Mouse (Mus musculus) heart, embryonic 15.5 days (tissue): ENCODE measurements around the gene Cdkal1. TPM values are rescaled to one million over a fixed set of nuclear protein-coding genes. Genes with fewer than 3 reads are reported as not detected.

Experiments
- ATAC-seq: fragments of 200-750 bp; cut with Nextera tagmentation; replicated peaks from 2 replicates; pipeline ENCODE4 v1.8.0; 2017; ENCODE audit warnings: low read depth, moderate TSS enrichment; ENCODE audit not compliant: insufficient number of reproducible peaks, insufficient read depth, low FRiP score
- H3K27ac ChIP-seq: fragments of 300-500 bp; sonication (generic); 2 replicates; pipeline ENCODE4 v1.5.1; 2015; ENCODE audit warnings: mild to moderate bottlenecking, inconsistent platforms
- H3K27me3 ChIP-seq: fragments of 300-500 bp; sonication (generic); 2 replicates; pipeline ENCODE4 v1.6.1; 2015; ENCODE audit warnings: inconsistent platforms
- H3K36me3 ChIP-seq: fragments of 300-500 bp; sonication (generic); 2 replicates; pipeline ENCODE4 v1.6.1; 2015; ENCODE audit warnings: mild to moderate bottlenecking, inconsistent platforms
- H3K4me1 ChIP-seq: fragments of 300-500 bp; sonication (generic); replicated peaks from 2 replicates; pipeline ENCODE4 v1.6.1; 2015; ENCODE audit warnings: inconsistent platforms
- H3K4me2 ChIP-seq: fragments of 300-500 bp; sonication (generic); 2 replicates; pipeline ENCODE4 v1.6.1; 2015; ENCODE audit warnings: inconsistent platforms, mild to moderate bottlenecking, moderate library complexity
- H3K4me3 ChIP-seq: fragments of 300-500 bp; sonication (generic); 2 replicates; pipeline ENCODE4 v1.5.1; 2015; ENCODE audit warnings: mild to moderate bottlenecking, inconsistent platforms
- H3K9ac ChIP-seq: fragments of 300-500 bp; sonication (generic); 2 replicates; pipeline ENCODE4 v1.6.1; 2015; ENCODE audit warnings: mild to moderate bottlenecking, inconsistent platforms
- H3K9me3 ChIP-seq: fragments of 300-500 bp; sonication (generic); replicated peaks from 2 replicates; pipeline ENCODE4 v1.6.1; 2016; ENCODE audit warnings: inconsistent platforms
- WGBS: fragments of 180-500 bp; shearing (Covaris S2); methylation state at CpG from one replicate; pipeline ENCODE4 v1.1.7; 2015; ENCODE audit warnings: mixed read lengths; 5-methylcytosine and 5-hydroxymethylcytosine counted together
- polyA plus RNA-seq: library from polyadenylated mRNA; unstranded; fragments of >200 nt; fragmentation: Nextera tagmentation; extraction: Ambion mirVana; gene quantifications from 2 replicates; pipeline ENCODE4 v1.2.1, GENCODE M21; 2015

Gene Cdkal1
- polyA plus RNA-seq, 1 experiment from 2014 or later = 24.4 TPM

DNA sequence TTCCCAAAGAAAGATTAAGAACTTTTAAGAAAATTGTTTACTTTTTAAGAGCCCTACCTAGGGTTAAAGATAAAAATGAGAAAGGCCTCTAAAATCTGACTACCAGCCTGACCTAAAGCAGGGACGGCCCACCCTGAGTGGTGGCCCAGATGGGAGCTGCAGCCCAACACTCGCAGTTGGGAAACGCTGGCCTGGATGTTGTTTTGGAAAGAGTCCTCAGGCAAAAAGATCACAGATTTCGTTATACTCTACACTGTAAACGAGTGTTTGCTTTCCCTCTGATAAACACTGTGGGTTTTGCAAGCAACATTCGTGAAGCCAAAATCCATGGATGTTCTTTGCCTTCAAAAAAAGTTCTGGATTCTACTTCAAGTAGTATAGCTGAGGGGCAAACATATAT, 202.7 kb downstream of the Cdkal1 start:
- H3K9ac ChIP-seq = no peak overlapping the region
- peaks cover 5% of the 10 kb centered on the region for H3K4me1 ChIP-seq
- WGBS = 78% methylated on average over 6 of the region's 6 CpGs
- no peaks in the 10 kb centered on the region for H3K36me3 ChIP-seq
- no peak overlapping the region for H3K27ac ChIP-seq
- H3K27me3 ChIP-seq = no peaks in the 10 kb centered on the region
- H3K4me2 ChIP-seq = no peak overlapping the region
- ATAC-seq = no peak
- H3K9me3 ChIP-seq = no peaks in the 10 kb centered on the region
- no peak overlapping the region for H3K4me3 ChIP-seq

GRCm38 (mm10) chr13:29650576-29651236, 204.8 kb downstream of the Cdkal1 start:
- Histone ChIP-seq H3K9me3 (no peaks in the 10 kb centered on the region), H3K4me1 (peaks cover 5% of the 10 kb centered on the region), H3K4me2 (no peak overlapping the region), H3K36me3 (no peaks in the 10 kb centered on the region), H3K27me3 (no peaks in the 10 kb centered on the region), H3K27ac (no peak overlapping the region), H3K4me3 (no peak overlapping the region), H3K9ac (no peak overlapping the region)
- no peak for ATAC-seq
- WGBS = 83% methylated on average over 6 of the region's 6 CpGs

- no peak overlapping the region for H3K4me2 ChIP-seq
- peak overlapping the region; percentile 70 for H3K27ac ChIP-seq
- no peaks in the 10 kb centered on the region for H3K9me3 ChIP-seq
- H3K36me3 ChIP-seq = no peaks in the 10 kb centered on the region
- H3K4me3 ChIP-seq = no peak overlapping the region
- no peaks in the 10 kb centered on the region for H3K27me3 ChIP-seq
- no peak for ATAC-seq
- no peak overlapping the region for H3K9ac ChIP-seq
- H3K4me1 ChIP-seq = peaks cover 7% of the 10 kb centered on the region
- WGBS = 41% methylated on average over 2 of the region's 2 CpGs
These were observed 205.9 kb downstream of the Cdkal1 start for GRCm38 (mm10) chr13:29649593-29649992.

GRCm38 (mm10) chr13:29642226-29642625, 213.2 kb downstream of the Cdkal1 start:
- no peak overlapping the region for H3K9ac ChIP-seq
- no peaks in the 10 kb centered on the region for H3K9me3 ChIP-seq
- H3K27ac ChIP-seq = no peak overlapping the region
- ATAC-seq = no peak
- H3K4me1 ChIP-seq = peaks cover 24% of the 10 kb centered on the region
- H3K36me3 ChIP-seq = no peaks in the 10 kb centered on the region
- H3K4me3 ChIP-seq = no peak overlapping the region
- 84% methylated on average over 2 of the region's 2 CpGs for WGBS
- H3K4me2 ChIP-seq = no peak overlapping the region
- H3K27me3 ChIP-seq = no peaks in the 10 kb centered on the region

DNA sequence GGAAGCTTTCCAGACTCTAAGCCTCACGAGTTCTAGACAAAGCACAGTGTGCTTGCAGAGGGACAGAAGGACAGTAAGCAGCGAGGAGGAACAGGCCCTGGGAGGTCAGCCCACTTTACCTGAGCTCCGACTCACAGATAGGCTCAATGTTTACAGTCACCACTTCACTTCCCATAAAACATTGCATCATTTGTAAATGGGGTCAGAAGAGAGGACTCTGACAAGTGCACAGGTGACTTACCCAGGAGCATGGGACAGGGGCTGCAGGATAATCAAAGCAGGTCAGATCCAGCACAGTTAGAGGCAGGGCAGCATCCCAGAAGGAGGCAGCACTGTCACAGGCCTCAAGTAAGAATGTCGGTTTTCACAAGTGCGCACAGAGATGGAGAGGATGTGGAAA, 214.3 kb downstream of the Cdkal1 start:
- H3K27ac ChIP-seq = no peak overlapping the region
- no peaks in the 10 kb centered on the region for H3K27me3 ChIP-seq
- no peaks in the 10 kb centered on the region for H3K9me3 ChIP-seq
- H3K4me1 ChIP-seq = peaks cover 24% of the 10 kb centered on the region
- H3K36me3 ChIP-seq = no peaks in the 10 kb centered on the region
- H3K4me2 ChIP-seq = no peak overlapping the region
- WGBS = 74% methylated on average over 5 of the region's 5 CpGs
- ATAC-seq = no peak
- H3K4me3 ChIP-seq = no peak overlapping the region
- no peak overlapping the region for H3K9ac ChIP-seq

GRCm38 (mm10) chr13:29640186-29640585, 215.3 kb downstream of the Cdkal1 start:
- no peaks in the 10 kb centered on the region for H3K27me3 ChIP-seq
- H3K4me1 ChIP-seq = peaks cover 24% of the 10 kb centered on the region
- H3K4me3 ChIP-seq = no peak overlapping the region
- no peak for ATAC-seq
- H3K36me3 ChIP-seq = no peaks in the 10 kb centered on the region
- no peak overlapping the region for H3K9ac ChIP-seq
- H3K9me3 ChIP-seq = no peaks in the 10 kb centered on the region
- no peak overlapping the region for H3K4me2 ChIP-seq
- WGBS = 75% methylated on average over 1 of the region's 1 CpGs
- 0 out of 2 replicates have a peak overlapping the region, but pooled peaks have one; percentile 7 for H3K27ac ChIP-seq

DNA sequence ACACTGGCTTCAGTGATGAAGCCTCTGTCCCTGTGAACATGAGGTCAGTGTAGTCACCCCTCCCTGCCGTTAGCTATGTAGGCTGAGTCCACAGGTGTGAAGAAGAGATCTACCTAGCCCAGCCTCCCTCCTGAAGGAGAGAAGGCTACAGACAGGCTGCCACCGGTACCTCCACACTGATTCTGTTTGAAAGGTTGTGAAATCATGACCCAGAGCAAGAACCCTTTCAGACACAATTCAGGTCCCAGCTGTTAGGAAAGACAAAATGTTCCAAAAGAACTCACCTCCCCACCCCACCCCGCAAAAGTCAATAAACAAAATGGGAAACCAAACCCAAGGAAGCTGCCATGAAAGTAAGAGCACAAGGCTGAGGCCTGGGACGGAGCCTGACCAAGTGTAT, 217.2 kb downstream of the Cdkal1 start:
- H3K4me2 ChIP-seq = no peak overlapping the region
- ATAC-seq = no peak
- no peaks in the 10 kb centered on the region for H3K9me3 ChIP-seq
- H3K36me3 ChIP-seq = no peaks in the 10 kb centered on the region
- no peak overlapping the region for H3K4me3 ChIP-seq
- H3K27ac ChIP-seq = peak overlapping the region; percentile 83
- H3K4me1 ChIP-seq = peaks cover 17% of the 10 kb centered on the region
- no peaks in the 10 kb centered on the region for H3K27me3 ChIP-seq
- 76% methylated on average over 4 of the region's 4 CpGs for WGBS
- no peak overlapping the region for H3K9ac ChIP-seq

- ATAC-seq = peak; percentile 83
- Histone ChIP-seq H3K9me3 (no peaks in the 10 kb centered on the region), H3K4me1 (peaks cover 17% of the 10 kb centered on the region), H3K9ac (no peak overlapping the region), H3K36me3 (no peaks in the 10 kb centered on the region), H3K27me3 (no peaks in the 10 kb centered on the region), H3K4me2 (no peak overlapping the region), H3K27ac (peak overlapping the region; percentile 83), H3K4me3 (no peak overlapping the region)
- 15% methylated on average over 6 of the region's 6 CpGs for WGBS
These were observed 217.7 kb downstream of the Cdkal1 start for GRCm38 (mm10) chr13:29637788-29638187.

GRCm38 (mm10) chr13:29635581-29635980, 219.9 kb downstream of the Cdkal1 start:
- H3K27ac ChIP-seq = no peak overlapping the region
- H3K4me2 ChIP-seq = no peak overlapping the region
- H3K4me3 ChIP-seq = no peak overlapping the region
- WGBS = 83% methylated on average over 3 of the region's 3 CpGs
- no peak for ATAC-seq
- no peak overlapping the region for H3K9ac ChIP-seq
- H3K27me3 ChIP-seq = no peaks in the 10 kb centered on the region
- H3K9me3 ChIP-seq = no peaks in the 10 kb centered on the region
- H3K4me1 ChIP-seq = peaks cover 31% of the 10 kb centered on the region
- no peaks in the 10 kb centered on the region for H3K36me3 ChIP-seq

DNA sequence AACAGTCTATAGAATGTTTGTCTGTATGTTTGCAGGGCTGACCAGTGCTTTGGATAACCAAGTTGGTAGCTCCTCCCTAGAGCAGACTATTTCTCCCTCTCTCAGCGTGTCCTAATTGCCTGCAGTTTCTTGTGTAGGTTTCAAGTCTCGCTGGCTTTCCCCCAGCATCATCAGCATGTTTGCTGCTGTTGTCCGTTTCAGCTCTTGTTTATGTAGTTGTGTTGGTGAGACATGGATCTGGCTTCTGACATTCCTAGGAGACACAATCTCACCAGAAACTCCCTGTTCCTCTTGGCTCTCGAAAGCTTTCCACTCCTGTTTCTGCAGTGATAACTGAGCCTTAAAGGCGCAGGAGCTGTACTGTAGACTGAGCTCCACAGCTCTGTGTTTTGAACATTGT, 224.1 kb downstream of the Cdkal1 start:
- Histone ChIP-seq H3K4me2 (peak overlapping the region; percentile 37; the same call in 1 of the 2 replicates), H3K27me3 (no peaks in the 10 kb centered on the region), H3K4me1 (peaks cover 42% of the 10 kb centered on the region), H3K9ac (no peak overlapping the region), H3K4me3 (no peak overlapping the region), H3K9me3 (no peaks in the 10 kb centered on the region), H3K36me3 (no peaks in the 10 kb centered on the region), H3K27ac (peak overlapping the region; percentile 73)
- no peak; the same call in 1 of the 2 replicates for ATAC-seq
- WGBS = 22% methylated on average over 5 of the region's 5 CpGs

DNA sequence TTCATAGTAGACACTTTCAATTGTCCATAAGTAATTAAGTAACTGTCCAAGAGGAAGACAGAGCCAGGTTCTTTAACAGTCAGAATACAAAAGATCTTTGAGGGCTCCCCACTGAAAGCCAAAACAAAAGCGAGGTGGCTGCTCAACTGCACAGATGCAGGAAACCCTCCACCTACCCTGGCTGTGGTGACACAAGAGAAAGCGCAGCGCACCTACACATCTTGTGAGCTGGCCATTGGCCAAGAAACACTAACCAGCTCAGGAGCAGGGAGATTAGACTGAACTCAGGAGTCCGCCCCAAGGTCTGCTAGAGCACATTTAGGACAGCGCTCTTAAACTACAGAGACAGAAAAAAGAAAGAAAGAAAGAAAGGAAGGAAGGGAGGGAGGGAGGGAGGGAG, 226.9 kb downstream of the Cdkal1 start:
- Histone ChIP-seq H3K4me2 (peak overlapping the region; percentile 49), H3K36me3 (no peaks in the 10 kb centered on the region), H3K27me3 (no peaks in the 10 kb centered on the region), H3K4me3 (no peak overlapping the region), H3K9me3 (no peaks in the 10 kb centered on the region), H3K4me1 (peaks cover 51% of the 10 kb centered on the region), H3K27ac (peak overlapping the region; percentile 94), H3K9ac (no peak overlapping the region)
- WGBS = 14% methylated on average over 5 of the region's 5 CpGs
- peak; percentile 86 for ATAC-seq

DNA sequence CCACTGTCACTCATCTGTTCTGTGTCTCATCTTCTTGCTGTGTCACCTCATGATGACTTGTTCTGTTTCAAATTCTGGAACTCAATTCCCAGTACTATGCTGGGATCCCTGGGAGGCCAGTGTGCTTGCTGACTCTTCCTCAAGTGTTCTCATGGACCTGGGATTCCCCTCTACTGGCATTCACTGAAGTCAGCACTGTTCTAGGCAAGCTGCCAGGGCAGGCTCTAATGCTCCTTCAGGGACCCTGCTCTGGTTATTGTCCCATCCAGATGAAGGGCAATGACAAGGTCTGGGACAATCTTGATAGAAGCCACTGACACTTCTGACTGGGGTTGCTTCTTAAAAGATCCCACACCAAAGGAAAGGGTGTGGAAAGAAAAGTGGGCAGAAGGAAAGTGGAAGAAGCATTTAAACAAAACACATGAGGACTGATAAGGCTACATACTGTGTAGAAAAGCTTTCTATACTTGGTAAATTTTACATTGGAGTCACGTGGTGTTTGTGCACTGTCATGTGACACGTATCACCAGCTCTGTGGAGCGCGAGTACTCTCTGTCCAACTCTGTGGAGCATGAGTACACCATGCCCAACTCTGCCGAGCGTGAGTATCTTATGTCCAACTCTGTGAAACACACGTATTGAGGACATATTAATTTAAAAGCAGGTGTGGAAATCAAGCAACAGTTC, 227.9 kb downstream of the Cdkal1 start:
- peaks cover 53% of the 10 kb centered on the region for H3K4me1 ChIP-seq
- no peaks in the 10 kb centered on the region for H3K9me3 ChIP-seq
- H3K9ac ChIP-seq = no peak overlapping the region
- H3K27me3 ChIP-seq = no peaks in the 10 kb centered on the region
- ATAC-seq = peak; percentile 81
- WGBS = 51% methylated on average over 7 of the region's 7 CpGs
- no peaks in the 10 kb centered on the region for H3K36me3 ChIP-seq
- H3K4me2 ChIP-seq = peak overlapping the region; percentile 6; the same call in 1 of the 2 replicates
- H3K27ac ChIP-seq = peak overlapping the region; percentile 94
- no peak overlapping the region for H3K4me3 ChIP-seq
